Mouse (Mus musculus): ENCODE results near the gene P2rx6. TPM values are rescaled to one million over a fixed set of nuclear protein-coding genes. Genes with fewer than 3 reads are reported as not detected.

The P2rx6 gene
- under 1 TPM in 1 of 2 experiments, not detected in 1; 0.19 TPM for polyA plus RNA-seq (2017; shearing (Covaris generic))

DNA sequence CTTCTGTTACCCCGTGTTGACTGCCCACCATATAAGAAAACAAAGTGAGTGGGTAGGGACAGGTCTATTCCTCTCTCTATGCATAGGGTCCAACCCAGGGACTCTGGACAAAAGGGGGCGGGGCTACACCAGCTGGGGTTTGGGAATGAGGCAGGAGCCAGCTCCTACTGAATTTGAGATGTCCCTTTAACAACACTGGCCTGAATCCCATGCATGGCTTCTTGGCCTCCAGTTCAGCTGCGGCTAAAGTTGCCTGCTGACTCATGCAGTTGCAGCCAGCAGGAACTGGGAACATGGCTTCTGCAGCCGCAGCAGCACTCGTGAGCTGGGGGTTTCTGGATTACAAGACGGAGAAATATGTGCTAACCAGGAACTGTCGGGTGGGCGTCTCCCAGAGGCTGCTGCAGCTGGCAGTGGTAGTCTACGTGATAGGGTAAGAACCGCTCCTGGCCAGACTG lies at the start of gene P2rx6:
P2rx6 (plus strand) TSS at position 135 of the 458 bp plus-strand sequence.

DNA sequence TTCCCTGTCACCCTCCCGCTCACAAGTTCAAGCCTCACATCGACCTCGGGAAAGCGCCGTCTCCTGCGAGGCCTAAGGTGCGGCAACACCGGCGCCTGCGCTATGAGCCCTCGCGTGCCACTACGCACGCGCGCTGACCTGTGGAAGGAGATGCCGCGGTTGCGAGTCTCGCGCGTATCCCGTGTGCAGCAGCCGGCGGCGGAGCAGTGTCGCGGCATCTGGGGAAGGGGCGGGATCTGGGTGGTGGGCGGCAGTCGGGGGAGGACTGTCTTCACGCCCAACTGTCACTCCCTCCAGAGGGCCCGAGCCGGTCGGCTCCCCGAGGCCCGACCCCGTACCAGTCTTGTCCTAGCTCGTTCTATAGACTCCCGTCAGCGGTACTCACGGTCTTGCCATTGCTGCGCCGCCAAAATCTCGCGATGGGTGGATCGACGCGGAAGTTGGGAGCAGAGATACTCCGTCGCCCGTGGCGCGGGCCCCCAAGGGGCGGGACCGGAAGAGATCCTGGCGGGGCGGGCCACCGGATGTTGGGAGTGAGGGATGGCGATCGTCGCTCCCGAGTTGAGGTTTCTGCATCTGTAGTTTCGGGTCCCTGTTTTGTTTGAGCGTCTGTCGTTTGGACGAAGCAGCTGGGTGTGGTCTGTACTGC lies 30.9 kb upstream of the P2rx6 start, which contains the start of gene Thap7:
Thap7 (minus strand) TSS at position 497 of the 649 bp plus-strand sequence.

DNA sequence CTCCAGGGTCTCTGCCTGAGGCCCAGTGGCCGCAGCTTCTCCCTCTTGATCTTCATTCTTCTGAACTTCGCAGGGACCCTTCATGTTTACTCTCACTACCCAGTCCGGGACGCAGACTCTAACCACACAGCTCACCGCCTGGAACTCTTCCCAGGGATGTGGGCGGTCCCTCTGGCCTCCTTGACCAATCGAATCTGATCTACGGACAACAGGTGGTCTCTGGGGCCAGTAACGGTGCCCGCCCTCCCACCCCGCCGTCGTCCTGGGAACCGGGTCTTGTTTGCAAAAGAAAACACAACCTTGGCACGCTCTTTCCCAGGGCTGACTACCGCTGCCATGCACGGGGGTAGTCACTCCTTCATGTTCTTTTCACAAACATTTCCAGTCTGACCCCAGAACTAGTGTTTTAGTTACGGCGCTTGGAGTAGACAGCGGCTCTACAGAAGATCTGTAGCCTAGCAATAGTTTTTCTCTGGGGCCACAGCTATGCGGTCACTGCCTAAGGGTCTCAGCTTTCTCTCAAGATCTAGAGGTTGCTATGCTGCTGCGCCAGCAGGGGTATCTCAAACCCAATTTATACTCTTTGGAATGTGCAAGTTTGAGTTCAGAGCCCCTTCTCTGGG lies 446 bp upstream of the P2rx6 start, which contains the start of gene Lrrc74b:
Lrrc74b (minus strand) TSS at position 120 of the 623 bp plus-strand sequence.

DNA sequence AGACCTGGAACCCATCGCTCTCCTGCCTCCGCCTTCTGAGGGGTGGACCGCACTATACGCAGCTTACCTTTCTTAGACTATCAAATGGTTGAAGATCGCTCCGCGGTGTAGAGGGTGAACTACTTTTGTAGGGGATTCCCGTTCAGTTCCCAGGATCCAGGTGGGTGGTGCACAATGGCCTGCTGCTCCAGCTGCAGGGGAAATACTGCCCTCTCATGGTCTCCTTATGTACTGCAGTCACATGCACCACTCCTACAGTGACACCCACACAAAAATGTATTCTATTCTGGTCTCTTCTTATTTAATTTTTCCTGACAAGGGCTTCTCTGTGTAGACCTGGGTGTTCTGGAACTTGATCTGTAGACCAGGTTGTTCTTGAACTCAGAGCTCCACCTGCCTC lies 21.4 kb downstream of the P2rx6 start, which contains the start of gene Slc7a4:
Slc7a4 (minus strand) TSS at position 151 of the 400 bp plus-strand sequence.

DNA sequence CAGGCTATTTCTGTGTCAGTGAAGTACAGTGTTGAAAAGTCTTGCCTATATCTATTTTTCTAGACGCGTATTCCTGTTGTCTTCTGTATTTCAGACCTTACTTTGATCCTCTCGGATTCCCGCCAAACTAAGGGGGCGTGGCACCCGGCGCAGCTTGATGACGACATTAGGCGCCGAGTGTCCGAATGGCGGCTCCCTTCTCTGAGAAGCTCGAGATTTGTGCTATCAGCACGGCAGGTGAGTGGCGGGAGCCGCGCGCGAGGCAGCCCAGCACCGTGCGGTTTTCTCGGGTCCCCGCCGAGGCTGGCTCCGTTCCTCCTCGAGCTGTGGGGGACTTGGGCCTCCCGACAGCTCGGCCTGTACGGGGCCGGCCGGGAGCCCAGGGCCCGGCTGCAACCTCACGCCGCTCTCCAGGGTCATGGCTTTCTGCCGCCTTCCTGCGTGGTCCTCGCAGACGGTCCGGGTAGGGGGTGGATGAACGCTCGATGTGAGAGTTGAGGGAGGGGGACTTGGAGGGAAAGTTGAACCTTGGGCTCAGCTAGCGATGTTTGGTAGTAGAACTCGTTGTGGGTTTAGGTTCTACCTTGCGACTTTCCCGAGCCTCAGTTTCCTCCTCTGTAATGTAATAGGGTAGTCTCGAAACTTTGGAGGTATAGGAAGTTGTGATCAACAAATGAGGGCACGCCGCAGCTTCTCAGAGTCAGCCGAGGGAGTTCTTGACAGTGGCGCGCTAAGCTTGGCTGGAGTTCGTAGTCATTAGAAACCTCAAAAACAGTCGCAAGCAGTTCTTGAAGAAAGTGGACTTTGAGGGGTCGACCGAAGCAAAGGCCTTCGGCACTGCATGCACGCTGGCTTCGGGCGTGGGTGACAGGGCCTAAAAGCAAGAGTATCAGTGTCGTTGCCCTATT lies 57.8 kb downstream of the P2rx6 start, which contains the start of gene Smpd4:
Smpd4 (plus strand) TSS at position 157 of the 908 bp plus-strand sequence.

Other genes starting within 250 kb of the P2rx6 start
- gene Serpind1, start 230.5 kb upstream of the P2rx6 start, polyA plus RNA-seq (2017; shearing (Covaris generic)) = under 1 TPM in 1 of 2 experiments, not detected in 1; 0.25 TPM
- 10 to 100 TPM; 18.5 to 19.4 TPM for gene Snap29, start 155.9 kb upstream of the P2rx6 start, polyA plus RNA-seq (2017; shearing (Covaris generic))
- 10 to 100 TPM; 61.4 to 67.6 TPM for gene Pi4ka, start 155.6 kb upstream of the P2rx6 start, polyA plus RNA-seq (2017; shearing (Covaris generic))
- gene Crkl, start 109.9 kb upstream of the P2rx6 start, polyA plus RNA-seq (2017; shearing (Covaris generic)) = 10 to 100 TPM; 80.2 to 80.8 TPM
- gene Aifm3, start 72.3 kb upstream of the P2rx6 start, polyA plus RNA-seq (2017; shearing (Covaris generic)) = under 1 TPM; 0.10 to 0.44 TPM
- 10 to 100 TPM; 46.5 to 49.9 TPM for gene Lztr1, start 53.2 kb upstream of the P2rx6 start, polyA plus RNA-seq (2017; shearing (Covaris generic))
- 10 to 100 TPM; 71.1 to 89.3 TPM for gene Thap7, start 30.7 kb upstream of the P2rx6 start, polyA plus RNA-seq (2017; shearing (Covaris generic))
- gene Lrrc74b, start 638 bp upstream of the P2rx6 start, polyA plus RNA-seq (2017; shearing (Covaris generic)) = under 1 TPM; 0.14 to 0.34 TPM
- gene Slc7a4, start 21.3 kb downstream of the P2rx6 start, polyA plus RNA-seq (2017; shearing (Covaris generic)) = 1 to 10 TPM in 1 of 2 experiments, under 1 TPM in 1; 0.92 to 2.0 TPM
- 10 to 100 TPM; 18.7 to 20.2 TPM for gene Smpd4, start 57.5 kb downstream of the P2rx6 start, polyA plus RNA-seq (2017; shearing (Covaris generic))
- 1 to 10 TPM in 1 of 2 experiments, not detected in 1; 2.1 TPM for gene Ccdc74a, start 84.6 kb downstream of the P2rx6 start, polyA plus RNA-seq (2017; shearing (Covaris generic))
- 100 to 1,000 TPM; 113 to 152 TPM for gene Med15, start 171.0 kb downstream of the P2rx6 start, polyA plus RNA-seq (2017; shearing (Covaris generic))
- 10 to 100 TPM; 17.2 to 17.9 TPM for gene Klhl22, start 197.7 kb downstream of the P2rx6 start, polyA plus RNA-seq (2017; shearing (Covaris generic))
- not detected for gene Scarf2, start 235.4 kb downstream of the P2rx6 start, polyA plus RNA-seq (2017; shearing (Covaris generic))

Data from inflammation-experienced regulatory T-cells (primary cell).